Mouse (Mus musculus): ENCODE data around the gene Elavl3. TPM values are rescaled to one million over a fixed set of nuclear protein-coding genes. Genes with fewer than 3 reads are reported as not detected.

Gene Elavl3
- total and polyA plus RNA-seq, 3 experiments: 0.15 to 1.1 TPM; not detected in 1

DNA sequence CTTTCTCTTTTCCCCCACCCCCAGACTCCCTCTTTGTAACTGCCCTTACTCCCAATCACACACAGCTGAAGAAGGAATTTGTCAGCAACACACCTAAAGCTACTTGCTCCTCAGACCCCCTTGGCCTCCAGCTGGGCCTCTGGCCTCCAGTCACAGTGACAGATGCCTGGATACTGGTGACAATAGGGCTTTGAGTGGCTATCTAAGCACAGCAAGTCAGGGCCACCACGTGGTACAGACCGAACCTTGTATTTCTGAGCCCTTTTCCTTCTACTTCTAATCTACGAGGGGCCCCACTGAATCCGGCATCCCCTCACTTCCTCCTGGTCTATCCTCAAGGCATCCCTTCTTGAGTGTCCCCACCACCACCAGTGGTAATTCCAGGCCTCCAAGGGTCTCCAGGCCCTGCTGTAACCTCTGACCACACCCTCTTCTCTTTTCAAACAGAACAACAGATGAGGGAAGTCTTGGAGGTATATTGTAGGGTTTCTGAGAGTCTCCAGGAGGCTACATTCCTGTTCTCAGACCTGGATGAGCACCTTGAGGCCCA is 2.0 kb downstream of the Elavl3 start:
- Histone ChIP-seq H3K27me3 (ENCODE audit: control insufficient read depth in 1 of 2, insufficient read depth in 2 of 2, low read length in 2 of 2) (no peaks in the 10 kb centered on the region), H3K4me3 (ENCODE audit: control insufficient read depth in 1 of 2, insufficient read depth in 1 of 2, low read depth in 2 of 2, low read length in 2 of 2) (no peak overlapping the region), H3K27ac (ENCODE audit: control insufficient read depth, low read depth, low read length) (no peak overlapping the region), H3K4me1 (ENCODE audit: control insufficient read depth in 1 of 2, insufficient read depth in 2 of 2, low read length in 2 of 2) (no peaks in the 10 kb centered on the region), H3K36me3 (ENCODE audit: control insufficient read depth in 1 of 2, insufficient read depth in 2 of 2, low read length in 2 of 2) (no peaks in the 10 kb centered on the region), H3K9ac (ENCODE audit: control insufficient read depth, low read depth, low read length, poor library complexity, severe bottlenecking) (no peak overlapping the region), H3K79me2 (ENCODE audit: control insufficient read depth, insufficient read depth, low read length, poor library complexity) (no peaks in the 10 kb centered on the region), H3K9me3 (replicated peaks; ENCODE audit: insufficient read depth, low read length) (no peaks in the 10 kb centered on the region)
- TF ChIP-seq POLR2A (IDR thresholded peaks at IDR 0.05; ENCODE audit: control insufficient read depth in 1 of 2, insufficient read depth in 1 of 2, low read depth in 1 of 2, low read length in 2 of 2, poor library complexity in 1 of 2) (0 out of 4 replicates have a peak, but pooled peaks of 1 of the 2 experiments have one; percentile 9), ETS1 (IDR thresholded peaks at IDR 0.05; ENCODE audit: low read depth, low read length) (no peak)
- no peak for DNase-seq (ENCODE audit: low read depth, low spot score)

GRCm38 (mm10) chr9:22049315-22049714 is 2.5 kb downstream of the Elavl3 start:
- no peak overlapping the region for H3K27ac ChIP-seq (ENCODE audit: control insufficient read depth, low read depth, low read length)
- no peak for DNase-seq (ENCODE audit: low read depth, low spot score)
- H3K9me3 ChIP-seq (replicated peaks; ENCODE audit: insufficient read depth, low read length): no peaks in the 10 kb centered on the region
- no peaks in the 10 kb centered on the region for H3K4me1 ChIP-seq (ENCODE audit: control insufficient read depth in 1 of 2, insufficient read depth in 2 of 2, low read length in 2 of 2)
- H3K9ac ChIP-seq (ENCODE audit: control insufficient read depth, low read depth, low read length, poor library complexity, severe bottlenecking): no peak overlapping the region
- no peaks in the 10 kb centered on the region for H3K27me3 ChIP-seq (ENCODE audit: control insufficient read depth in 1 of 2, insufficient read depth in 2 of 2, low read length in 2 of 2)
- no peak for TF ChIP-seq GATA1 (IDR thresholded peaks at IDR 0.05; ENCODE audit: low read depth, low read length)
- no peak for TF ChIP-seq EP300 (IDR thresholded peaks at IDR 0.05; ENCODE audit: low read depth in 1 of 2, low read length in 2 of 2)
- TF ChIP-seq ETS1 (IDR thresholded peaks at IDR 0.05; ENCODE audit: low read depth, low read length): no peak
- no peak for TF ChIP-seq KAT2A (conservative IDR thresholded peaks at IDR 0.05; ENCODE audit: low read depth, low read length)
- TF ChIP-seq POLR2A (IDR thresholded peaks at IDR 0.05; ENCODE audit: control insufficient read depth in 1 of 2, insufficient read depth in 1 of 2, low read depth in 1 of 2, low read length in 2 of 2, poor library complexity in 1 of 2): 0 out of 4 replicates have a peak, but pooled peaks of 1 of the 2 experiments have one; percentile 24
- TF ChIP-seq ZMIZ1 (IDR thresholded peaks at IDR 0.05; ENCODE audit: low read depth, low read length): no peak
- H3K79me2 ChIP-seq (ENCODE audit: control insufficient read depth, insufficient read depth, low read length, poor library complexity): no peaks in the 10 kb centered on the region
- no peaks in the 10 kb centered on the region for H3K36me3 ChIP-seq (ENCODE audit: control insufficient read depth in 1 of 2, insufficient read depth in 2 of 2, low read length in 2 of 2)
- no peak overlapping the region for H3K4me3 ChIP-seq (ENCODE audit: control insufficient read depth in 1 of 2, insufficient read depth in 1 of 2, low read depth in 2 of 2, low read length in 2 of 2)

DNA sequence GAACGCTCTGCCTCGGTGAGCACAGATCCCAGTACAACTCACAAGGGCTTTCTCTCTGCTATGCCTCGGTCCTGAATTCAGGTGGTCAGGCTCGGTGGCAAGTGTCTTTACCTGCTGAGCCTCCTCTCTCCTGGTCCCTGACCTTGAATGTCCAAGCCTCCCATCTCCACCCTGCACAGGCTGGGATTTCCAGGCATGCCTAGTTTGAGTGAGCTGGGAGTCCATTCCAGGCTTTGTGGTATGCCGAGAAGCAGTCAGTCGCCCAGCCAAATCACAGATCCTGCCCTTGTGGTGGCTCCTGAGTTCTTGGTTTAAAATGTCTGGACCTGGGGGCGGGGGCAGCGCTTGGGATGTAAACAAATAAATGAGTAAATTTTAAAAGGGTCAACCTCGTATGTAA is 4.5 kb downstream of the Elavl3 start:
- no peak overlapping the region for H3K4me3 ChIP-seq (ENCODE audit: control insufficient read depth in 1 of 2, insufficient read depth in 1 of 2, low read depth in 2 of 2, low read length in 2 of 2)
- no peaks in the 10 kb centered on the region for H3K9me3 ChIP-seq (replicated peaks; ENCODE audit: insufficient read depth, low read length)
- H3K79me2 ChIP-seq (ENCODE audit: control insufficient read depth, insufficient read depth, low read length, poor library complexity): no peaks in the 10 kb centered on the region
- DNase-seq (ENCODE audit: low read depth, low spot score): no peak
- H3K4me1 ChIP-seq (ENCODE audit: control insufficient read depth in 1 of 2, insufficient read depth in 2 of 2, low read length in 2 of 2): no peaks in the 10 kb centered on the region
- TF ChIP-seq GABPA (IDR thresholded peaks at IDR 0.05; ENCODE audit: low read depth, low read length): no peak
- TF ChIP-seq ZNF384 (IDR thresholded peaks at IDR 0.05; ENCODE audit: low read depth, low read length): no peak
- TF ChIP-seq SMC3 (IDR thresholded peaks at IDR 0.05; ENCODE audit: low read depth, low read length): no peak
- TF ChIP-seq ELF1 (IDR thresholded peaks at IDR 0.05; ENCODE audit: low read depth, low read length): no peak
- no peak for TF ChIP-seq POLR2AphosphoS2 (IDR thresholded peaks at IDR 0.05; ENCODE audit: low read length)
- TF ChIP-seq JUND (IDR thresholded peaks at IDR 0.05; ENCODE audit: low read depth, low read length): no peak
- TF ChIP-seq USF1 (IDR thresholded peaks at IDR 0.05; ENCODE audit: low read depth, low read length): no peak
- TF ChIP-seq MYC (IDR thresholded peaks at IDR 0.05; ENCODE audit: low read depth, low read length): no peak
- TF ChIP-seq ZKSCAN1 (IDR thresholded peaks at IDR 0.05; ENCODE audit: low read depth, low read length): no peak
- TF ChIP-seq EP300 (IDR thresholded peaks at IDR 0.05; ENCODE audit: low read depth in 1 of 2, low read length in 2 of 2): no peak
- TF ChIP-seq HCFC1 (IDR thresholded peaks at IDR 0.05; ENCODE audit: low read depth, low read length): no peak
- no peak for TF ChIP-seq MEF2A (IDR thresholded peaks at IDR 0.05; ENCODE audit: extremely low read depth, insufficient replicate concordance, low read depth, low read length, poor library complexity, severe bottlenecking)
- TF ChIP-seq TBP (IDR thresholded peaks at IDR 0.05; ENCODE audit: low read depth, low read length): no peak
- no peak for TF ChIP-seq GATA1 (IDR thresholded peaks at IDR 0.05; ENCODE audit: low read depth, low read length)
- no peak for TF ChIP-seq KAT2A (conservative IDR thresholded peaks at IDR 0.05; ENCODE audit: low read depth, low read length)
- TF ChIP-seq ETS1 (IDR thresholded peaks at IDR 0.05; ENCODE audit: low read depth, low read length): no peak
- H3K9ac ChIP-seq (ENCODE audit: control insufficient read depth, low read depth, low read length, poor library complexity, severe bottlenecking): no peak overlapping the region
- H3K27me3 ChIP-seq (ENCODE audit: control insufficient read depth in 1 of 2, insufficient read depth in 2 of 2, low read length in 2 of 2): peaks cover 0 to 1% of the 10 kb centered on the region in 2 experiments; a peak in 2 of 4 replicates
- no peaks in the 10 kb centered on the region for H3K36me3 ChIP-seq (ENCODE audit: control insufficient read depth in 1 of 2, insufficient read depth in 2 of 2, low read length in 2 of 2)
- no peak overlapping the region for H3K27ac ChIP-seq (ENCODE audit: control insufficient read depth, low read depth, low read length)

All from MEL (cell line).